Mouse (Mus musculus) lung, postnatal 25 days (tissue): ENCODE measurements around the gene Nckipsd.

ENCODE experiments used
- DNase-seq: peaks from one replicate; pipeline ENCODE4 v3.0.0; 2022; ENCODE audit warnings: low spot score

The Nckipsd gene

DNA sequence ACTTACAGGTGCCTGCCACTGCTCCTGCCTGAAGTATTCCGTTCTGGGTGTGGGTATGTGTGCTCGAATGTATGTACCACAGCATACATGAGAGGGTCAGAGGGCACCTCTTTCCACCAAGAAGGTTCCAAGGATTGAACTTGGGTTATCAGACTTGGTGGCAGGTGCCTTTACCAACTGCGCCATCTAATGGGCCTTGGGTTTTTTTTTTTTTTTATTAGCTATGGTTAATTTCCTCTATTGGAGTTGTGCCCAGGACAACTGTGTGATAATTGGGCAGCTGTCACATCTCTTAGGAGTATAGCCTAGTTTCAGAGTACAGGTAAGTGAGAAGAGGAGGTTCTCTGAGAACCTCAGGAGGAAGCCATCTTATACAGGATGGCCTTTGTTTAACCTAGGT, 8.6 kb upstream of the Nckipsd start:
- DNase-seq = no peak

- no peak for DNase-seq
Measured at GRCm38 (mm10) chr9:108805768-108806167, 2.4 kb upstream of the Nckipsd start.

- no peak for DNase-seq
Measured at GRCm38 (mm10) chr9:108806379-108806778, 1.8 kb upstream of the Nckipsd start.

GRCm38 (mm10) chr9:108806831-108807230, 1.3 kb upstream of the Nckipsd start:
- DNase-seq = no peak

GRCm38 (mm10) chr9:108807674-108808073, 494 bp upstream of the Nckipsd start:
- no peak for DNase-seq

- peak; percentile 26 for DNase-seq
Measured at GRCm38 (mm10) chr9:108809188-108809587, 1.0 kb downstream of the Nckipsd start.

DNA sequence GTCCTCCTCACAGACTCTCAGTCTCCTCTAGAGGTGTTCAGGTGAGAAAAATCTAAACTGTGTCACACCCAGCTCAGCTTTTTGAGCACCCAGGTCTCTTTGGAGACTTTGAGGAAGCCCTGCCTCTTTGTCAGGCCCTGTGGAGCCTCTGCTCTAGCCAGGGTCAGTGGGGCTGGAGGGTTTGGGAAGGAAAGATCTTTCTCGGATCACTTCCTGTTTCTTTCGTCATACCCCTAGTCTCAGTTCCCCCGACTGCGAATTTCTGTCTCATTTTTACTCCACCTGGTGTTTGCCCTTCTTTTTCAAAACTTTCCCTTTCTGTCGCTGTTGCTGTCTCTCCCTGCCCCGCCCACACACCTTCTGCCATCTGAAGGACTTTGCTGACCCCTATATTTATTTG, 1.6 kb downstream of the Nckipsd start:
- no peak for DNase-seq

DNA sequence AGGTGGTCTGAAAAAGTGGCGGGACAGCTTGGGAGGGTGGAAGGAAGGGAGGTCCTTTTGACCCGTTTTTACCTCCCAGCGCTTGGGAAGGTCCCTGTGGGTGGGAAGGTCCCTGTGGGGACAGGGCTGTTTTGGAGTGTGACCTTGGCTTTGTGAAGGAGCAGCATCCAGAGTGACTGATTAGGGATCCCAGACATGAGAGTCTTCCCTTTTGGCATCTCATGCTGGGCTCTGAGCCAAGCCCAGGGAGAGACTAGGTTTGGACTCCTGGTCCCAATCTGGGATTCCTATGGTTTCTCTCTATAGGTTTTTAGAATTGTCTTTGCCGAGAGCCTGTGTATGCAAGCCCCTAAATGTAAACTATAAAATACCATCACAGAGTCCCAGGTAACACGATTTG, 2.3 kb downstream of the Nckipsd start:
- DNase-seq = no peak

- DNase-seq = no peak
Measured at GRCm38 (mm10) chr9:108815557-108815956, 7.4 kb downstream of the Nckipsd start.

- peak; percentile 49 for DNase-seq
Measured at GRCm38 (mm10) chr9:108819495-108819894, 11.3 kb downstream of the Nckipsd start.

DNA sequence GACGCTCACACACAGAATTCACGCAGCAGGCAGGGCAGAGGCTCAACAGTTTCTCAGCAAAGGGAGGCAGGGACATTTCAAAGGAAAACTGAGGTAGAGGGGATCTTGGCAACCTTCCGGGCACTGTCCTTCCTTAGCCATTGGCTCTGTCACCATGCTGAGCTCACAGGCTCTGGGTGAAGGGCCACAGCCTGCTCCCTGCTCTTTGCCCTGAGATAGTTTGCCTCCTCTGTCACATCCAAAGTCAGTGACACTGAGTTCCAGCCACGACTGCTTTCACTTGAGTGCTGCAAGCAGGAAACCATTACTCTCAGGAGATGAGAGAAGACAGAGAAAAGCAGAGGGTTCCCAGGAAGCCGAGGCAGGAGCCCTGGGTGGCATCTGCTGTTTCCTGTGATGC, 11.9 kb downstream of the Nckipsd start:
- no peak for DNase-seq

DNA sequence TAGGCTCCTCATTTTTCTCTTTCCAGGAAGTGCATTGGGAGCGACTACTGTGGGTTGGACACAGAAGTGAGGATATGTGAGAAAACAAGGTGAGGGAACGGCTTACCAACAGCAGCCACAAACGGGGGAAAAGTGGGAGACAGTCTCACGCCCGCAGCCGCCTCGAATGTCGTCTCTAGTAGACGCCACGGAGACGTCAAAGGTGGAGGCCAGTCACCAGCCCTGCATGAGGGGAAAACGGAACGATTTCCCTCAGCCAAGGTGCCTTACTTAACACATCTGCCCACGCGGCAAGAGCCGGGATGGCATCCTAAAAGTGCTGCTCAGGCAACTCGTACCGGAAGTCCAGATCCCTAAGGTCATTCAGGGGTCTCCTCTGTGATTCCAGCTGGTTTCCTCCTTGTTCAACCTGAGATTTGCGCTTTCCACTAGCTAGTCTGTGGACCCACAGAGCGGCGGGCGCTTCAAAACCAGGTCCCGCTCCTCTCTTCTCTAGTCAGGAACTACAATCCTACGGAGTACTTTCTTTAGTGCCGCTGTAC, 16.0 kb downstream of the Nckipsd start:
- DNase-seq = no peak

DNA sequence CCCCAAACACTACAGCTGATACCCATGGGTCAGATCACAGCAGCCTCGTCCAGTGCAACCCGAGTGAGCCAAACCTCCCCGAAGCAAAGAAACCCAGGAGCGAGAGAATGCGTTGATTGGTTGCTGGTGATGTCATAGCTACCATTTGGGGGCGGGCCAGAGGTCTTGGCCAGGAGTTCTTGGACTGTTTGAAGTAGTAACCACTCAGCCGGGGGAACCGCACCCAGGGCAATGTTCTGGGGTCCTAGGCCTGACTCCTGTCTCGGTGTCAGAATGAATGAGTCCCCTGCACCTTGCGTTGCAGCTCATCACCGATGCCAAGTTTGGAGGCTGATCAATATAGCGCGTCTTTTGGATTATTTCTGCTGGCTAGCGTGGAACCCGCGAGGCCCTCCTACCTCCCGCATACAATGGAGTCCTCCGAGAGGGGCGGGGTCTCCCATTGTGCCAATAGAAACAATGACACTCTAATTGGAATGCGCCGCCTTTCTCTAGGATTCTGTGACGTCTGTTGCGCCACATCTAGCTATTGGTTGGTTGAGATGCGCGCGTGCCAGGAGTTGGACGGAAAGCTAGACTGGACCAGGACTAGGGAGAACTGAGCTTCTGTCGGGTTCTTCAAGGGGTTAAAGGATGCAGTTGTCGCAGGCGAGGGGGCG, 16.7 kb downstream of the Nckipsd start:
- DNase-seq = no peak

DNA sequence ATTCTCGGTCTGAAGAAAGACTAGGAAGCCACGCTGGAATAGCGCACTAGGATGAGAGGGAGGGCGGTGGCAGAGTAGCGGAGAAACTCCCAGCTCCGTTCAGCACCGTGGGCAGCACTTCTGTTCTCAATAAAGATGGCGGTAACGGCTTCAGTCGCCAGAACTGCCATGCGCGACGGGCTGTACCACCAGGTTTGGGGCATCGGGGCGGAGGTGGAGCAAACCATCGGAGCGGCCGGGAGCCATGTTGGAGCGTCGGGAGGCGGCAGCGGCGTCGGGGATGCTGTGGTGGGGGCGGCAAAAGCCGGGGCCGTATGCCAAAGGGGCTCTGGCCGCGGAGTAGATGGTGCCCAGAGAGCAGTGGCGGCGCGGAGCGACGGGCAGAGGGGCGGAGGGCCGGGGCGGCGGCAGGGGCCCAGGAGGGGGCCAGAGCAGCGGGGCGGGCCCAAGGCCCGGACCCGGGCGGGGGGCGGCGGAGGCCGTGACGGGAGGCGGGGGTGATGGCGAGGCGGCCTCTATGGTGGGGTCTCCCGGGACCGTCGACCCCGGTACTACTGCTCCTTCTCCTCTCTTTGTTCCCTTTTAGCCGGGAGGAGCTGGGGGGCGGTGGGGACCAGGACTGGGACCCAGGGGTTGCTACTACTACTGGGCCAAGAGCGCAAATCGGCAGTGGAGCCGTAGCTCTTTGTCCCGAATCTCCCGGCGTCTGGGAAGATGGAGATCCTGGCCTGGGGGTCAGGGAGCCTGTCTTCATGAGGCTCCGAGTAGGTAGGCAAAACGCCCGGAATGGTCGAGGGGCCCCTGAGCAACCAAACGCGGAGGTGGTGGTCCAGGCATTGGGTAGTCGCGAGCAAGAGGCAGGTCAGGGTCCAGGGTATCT, 17.9 kb downstream of the Nckipsd start, which contains the start of gene Celsr3:
TSS of gene Celsr3 (plus strand) at position 501 of the 880 bp plus-strand sequence.
- DNase-seq = no peak

DNA sequence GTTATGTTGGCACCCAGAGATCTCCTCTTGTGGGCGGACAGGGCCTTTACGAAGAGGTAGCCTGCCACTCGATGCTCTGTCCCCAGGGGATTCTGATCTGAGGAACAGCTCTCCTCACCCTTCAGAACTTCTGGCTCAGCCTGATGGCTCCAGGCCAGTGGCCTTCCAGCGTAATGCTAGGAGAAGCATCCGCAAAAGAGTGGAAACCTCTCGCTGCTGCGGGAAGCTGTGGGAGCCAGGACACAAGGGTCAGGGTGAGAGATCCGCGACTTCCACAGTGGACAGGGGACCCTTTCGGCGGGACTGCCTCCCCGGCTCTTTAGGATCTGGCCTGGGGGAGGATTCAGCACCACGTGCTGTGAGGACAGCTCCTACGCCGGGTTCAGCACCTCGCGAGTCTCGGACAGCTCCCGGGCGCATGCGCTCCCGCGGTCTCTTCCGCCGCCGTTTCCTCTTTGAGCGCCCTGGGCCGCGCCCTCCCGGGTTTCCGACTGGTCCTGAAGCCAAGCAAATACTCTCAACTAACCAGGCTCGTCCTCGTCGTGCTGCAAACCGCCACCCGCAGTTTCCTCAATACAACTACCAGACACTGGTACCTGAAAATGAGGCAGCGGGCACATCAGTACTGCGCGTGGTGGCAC, 18.7 kb downstream of the Nckipsd start:
- DNase-seq = peak; percentile 68

- no peak for DNase-seq
Measured at GRCm38 (mm10) chr9:108827454-108827853, 19.3 kb downstream of the Nckipsd start.

DNA sequence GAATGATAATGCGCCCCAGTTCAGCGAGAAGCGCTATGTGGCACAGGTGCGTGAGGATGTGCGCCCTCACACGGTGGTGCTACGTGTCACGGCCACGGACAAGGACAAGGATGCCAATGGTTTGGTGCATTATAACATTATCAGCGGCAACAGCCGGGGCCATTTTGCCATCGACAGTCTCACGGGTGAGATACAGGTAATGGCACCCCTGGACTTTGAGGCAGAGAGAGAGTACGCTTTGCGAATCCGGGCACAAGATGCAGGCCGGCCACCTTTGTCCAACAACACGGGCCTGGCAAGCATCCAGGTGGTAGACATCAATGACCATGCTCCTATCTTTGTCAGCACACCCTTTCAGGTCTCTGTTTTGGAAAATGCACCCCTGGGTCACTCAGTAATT, 19.7 kb downstream of the Nckipsd start:
- no peak for DNase-seq

- DNase-seq = peak; percentile 27
Measured at GRCm38 (mm10) chr9:108831637-108832036, 23.5 kb downstream of the Nckipsd start.

GRCm38 (mm10) chr9:108832390-108833108, 24.4 kb downstream of the Nckipsd start:
- DNase-seq = peak; percentile 94

DNA sequence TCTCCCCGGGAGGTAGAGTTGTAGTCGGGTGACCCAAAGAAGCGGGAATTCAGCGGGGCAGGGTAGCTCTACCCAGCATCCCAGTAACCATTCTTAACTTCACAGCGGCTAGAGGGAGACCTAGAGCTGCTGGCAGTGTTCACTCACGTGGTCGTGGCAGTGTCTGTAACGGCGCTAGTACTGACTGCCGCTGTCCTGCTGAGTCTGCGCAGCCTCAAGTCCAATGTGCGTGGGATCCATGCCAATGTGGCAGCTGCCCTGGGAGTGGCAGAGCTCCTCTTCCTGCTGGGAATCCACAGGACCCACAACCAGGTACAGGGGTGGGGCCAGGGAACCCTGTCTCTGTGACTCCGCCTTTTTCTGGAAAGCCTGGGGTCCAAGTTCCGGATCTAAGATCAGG, 34.8 kb downstream of the Nckipsd start:
- DNase-seq = peak; percentile 34

GRCm38 (mm10) chr9:108845390-108845789, 37.2 kb downstream of the Nckipsd start:
- no peak for DNase-seq

- DNase-seq = peak; percentile 38
Measured at GRCm38 (mm10) chr9:108847374-108847773, 39.2 kb downstream of the Nckipsd start.
